Mouse (Mus musculus) bone marrow, adult 2 months (tissue): ENCODE results near the gene Itga1. TPM values are rescaled to one million over a fixed set of nuclear protein-coding genes. Genes with fewer than 3 reads are reported as not detected.

Source experiments
- H3K27ac ChIP-seq: fragments of 200-500 bp; 2 replicates; pipeline ENCODE4 v1.5.1; 2012; ENCODE audit warnings: low read depth, mild to moderate bottlenecking, control low read depth, inconsistent platforms, low read length; ENCODE audit not compliant: control insufficient read depth, poor library complexity, insufficient read depth
- H3K4me1 ChIP-seq: fragments of 200-500 bp; 2 replicates; pipeline ENCODE4 v1.6.1; 2011; ENCODE audit warnings: low read length; ENCODE audit not compliant: control insufficient read depth, insufficient read depth
- H3K4me3 ChIP-seq: fragments of 200-500 bp; replicated peaks from 2 replicates; pipeline ENCODE3; 2011; ENCODE audit warnings: mild to moderate bottlenecking, low read depth, low read length, control low read depth; ENCODE audit not compliant: control insufficient read depth
- CTCF ChIP-seq: fragments of 200-500 bp; IDR thresholded peaks from 2 replicates; pipeline ENCODE4 v1.5.1; 2011; ENCODE audit warnings: low read length, control low read depth; ENCODE audit not compliant: control insufficient read depth, insufficient read depth
- POLR2A ChIP-seq: fragments of 200-500 bp; IDR thresholded peaks from 2 replicates; pipeline ENCODE4 v1.6.1; 2011; ENCODE audit warnings: low read depth, mild to moderate bottlenecking, control low read depth, low read length, borderline replicate concordance; ENCODE audit not compliant: control insufficient read depth
- WGBS: fragments of 180-500 bp; shearing (Covaris S2); methylation state at CpG from one replicate; pipeline ENCODE4 v1.1.7; 2018; 5-methylcytosine and 5-hydroxymethylcytosine counted together
- polyA plus RNA-seq: library from polyadenylated mRNA; stranded (reverse); fragments of >200 nt; gene quantifications from 2 replicates; pipeline ENCODE4 v1.2.4, GENCODE M21; 2011; ENCODE audit warnings: low replicate concordance; ENCODE audit not compliant: missing spikeins, insufficient read depth, insufficient read length

Gene Itga1
- polyA plus RNA-seq, 1 experiment = 15.5 TPM

- TF ChIP-seq CTCF = no peak
- TF ChIP-seq POLR2A = no peak
- Histone ChIP-seq H3K27ac (no peak overlapping the region), H3K4me3 (no peak overlapping the region), H3K4me1 (peaks cover 2% of the 10 kb centered on the region; the same call in 1 of the 2 replicates)
- 71% methylated on average over 6 of the region's 6 CpGs for WGBS
Observed at GRCm38 (mm10) chr13:115085974-115086373, 15.8 kb downstream of the Itga1 start.

- H3K4me3 ChIP-seq = no peak overlapping the region
- TF ChIP-seq CTCF = no peak
- TF ChIP-seq POLR2A = no peak
- no peak overlapping the region for H3K27ac ChIP-seq
- WGBS = 86% methylated on average over 7 of the region's 7 CpGs
- H3K4me1 ChIP-seq = peaks cover 3% of the 10 kb centered on the region; the same call in 1 of the 2 replicates
Observed at GRCm38 (mm10) chr13:115082339-115082738, 19.4 kb downstream of the Itga1 start.

DNA sequence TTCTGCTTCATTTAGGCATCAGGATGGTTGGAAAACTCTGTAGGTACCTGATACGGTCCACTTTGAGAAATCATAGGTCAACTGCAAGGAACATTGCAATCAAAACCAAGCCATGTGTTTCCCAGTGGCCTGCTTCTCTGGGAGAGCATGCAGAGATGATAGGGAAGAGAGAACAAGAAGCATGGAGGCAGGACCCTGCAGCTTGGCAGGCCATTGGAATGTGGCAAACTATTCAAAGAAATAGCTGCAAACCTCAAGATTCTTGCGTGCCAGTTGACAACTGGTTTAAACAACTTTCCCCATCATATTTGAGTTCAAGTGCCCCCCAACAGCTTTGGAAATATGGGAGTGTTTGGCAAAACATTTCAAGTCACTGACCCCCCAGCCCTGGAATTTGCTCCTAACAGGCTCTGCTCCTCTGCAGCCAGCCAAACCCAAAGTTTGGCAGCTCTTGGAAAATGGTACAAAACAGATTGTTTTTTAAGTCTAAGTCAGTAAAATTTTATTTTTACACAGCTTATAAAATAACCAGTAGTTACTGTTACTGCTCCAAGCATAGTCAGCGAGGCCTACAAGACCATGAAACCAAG, 21.7 kb downstream of the Itga1 start:
- H3K4me1 ChIP-seq = peaks cover 4% of the 10 kb centered on the region; the same call in 1 of the 2 replicates
- H3K4me3 ChIP-seq = no peak overlapping the region
- WGBS = 79% methylated on average over 3 of the region's 3 CpGs
- H3K27ac ChIP-seq = no peak overlapping the region
- no peak for TF ChIP-seq CTCF
- no peak for TF ChIP-seq POLR2A

GRCm38 (mm10) chr13:115078997-115079685, 22.6 kb downstream of the Itga1 start:
- Histone ChIP-seq H3K4me1 (peaks cover 4% of the 10 kb centered on the region; the same call in 1 of the 2 replicates), H3K4me3 (no peak overlapping the region), H3K27ac (no peak overlapping the region)
- 65% methylated on average over 6 of the region's 6 CpGs for WGBS
- TF ChIP-seq CTCF (no peak), POLR2A (no peak)

DNA sequence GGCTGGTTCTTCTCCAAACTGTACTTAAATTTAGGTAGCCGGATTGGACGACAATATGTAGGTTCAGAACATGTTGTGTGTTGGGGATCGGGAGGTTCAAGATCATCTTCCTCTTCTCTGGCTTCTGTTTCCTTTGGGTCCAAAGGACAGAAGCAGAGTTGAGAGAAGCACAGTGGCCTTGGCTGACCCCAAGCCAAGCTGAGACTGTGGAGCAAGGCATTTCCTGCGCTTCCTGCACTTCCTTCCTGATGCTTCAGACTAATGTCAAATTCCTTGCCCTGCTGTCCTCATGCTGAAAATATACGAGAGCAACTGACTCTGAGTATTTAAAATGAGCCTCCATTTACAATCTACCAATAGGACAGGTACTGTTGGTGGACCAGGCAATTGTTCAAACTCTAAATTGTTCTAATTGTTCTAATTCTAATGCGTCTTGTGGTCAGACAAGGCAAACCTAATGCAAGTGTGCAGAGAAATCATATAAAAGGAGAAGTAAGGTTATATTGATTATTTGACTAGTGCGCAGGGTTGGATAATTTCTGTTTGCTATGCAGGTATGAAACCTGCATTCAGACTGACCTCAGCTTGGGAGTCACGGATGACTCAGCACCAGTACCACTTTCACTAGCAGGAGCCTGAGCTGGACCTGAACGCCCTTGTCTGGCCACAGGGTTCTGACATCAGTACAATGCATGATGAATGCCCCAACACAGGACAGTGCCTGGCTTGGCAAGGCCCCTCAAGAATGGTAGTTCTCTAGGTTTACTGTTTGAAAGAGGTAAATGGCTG, 24.2 kb downstream of the Itga1 start:
- Histone ChIP-seq H3K27ac (no peak overlapping the region), H3K4me1 (peaks cover 4% of the 10 kb centered on the region; the same call in 1 of the 2 replicates), H3K4me3 (no peak overlapping the region)
- TF ChIP-seq POLR2A = no peak
- no peak for TF ChIP-seq CTCF
- 38% methylated on average over 9 of the region's 9 CpGs for whole genome bisulfite sequencing

- 83% methylated on average over 6 of the region's 6 CpGs for WGBS
- H3K4me1 ChIP-seq = peaks cover under 1% of the 10 kb centered on the region; the same call in 1 of the 2 replicates
- no peak overlapping the region for H3K27ac ChIP-seq
- no peak for TF ChIP-seq CTCF
- TF ChIP-seq POLR2A = no peak
- H3K4me3 ChIP-seq = no peak overlapping the region
Observed at GRCm38 (mm10) chr13:115072386-115072785, 29.4 kb downstream of the Itga1 start.

GRCm38 (mm10) chr13:115071431-115071830, 30.3 kb downstream of the Itga1 start:
- Histone ChIP-seq H3K4me1 (no peaks in the 10 kb centered on the region), H3K4me3 (no peak overlapping the region), H3K27ac (no peak overlapping the region)
- TF ChIP-seq POLR2A = no peak
- TF ChIP-seq CTCF = no peak
- WGBS = 74% methylated on average over 3 of the region's 3 CpGs

DNA sequence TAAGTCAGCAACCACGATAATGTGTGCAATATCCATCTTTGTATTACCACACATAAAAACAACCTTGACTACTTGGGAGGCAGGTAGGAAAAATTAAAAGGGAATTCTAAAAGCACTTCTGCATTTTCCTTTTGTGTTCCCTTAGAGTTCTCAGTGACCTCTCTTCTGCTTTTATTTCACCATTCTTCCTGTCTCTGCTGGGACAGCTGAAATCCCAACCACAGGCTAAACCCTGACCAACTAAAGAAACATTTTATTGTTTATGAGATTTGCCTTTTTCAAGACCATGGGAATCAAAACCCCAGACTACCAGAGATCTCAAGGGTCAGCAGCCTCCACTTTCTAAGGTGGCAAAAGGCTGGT, 33.8 kb downstream of the Itga1 start:
- no peak overlapping the region for H3K27ac ChIP-seq
- WGBS = 43% methylated on average over 1 of the region's 1 CpGs
- no peak overlapping the region for H3K4me3 ChIP-seq
- TF ChIP-seq POLR2A (no peak), CTCF (no peak)
- H3K4me1 ChIP-seq = no peaks in the 10 kb centered on the region

- Histone ChIP-seq H3K27ac (no peak overlapping the region), H3K4me3 (no peak overlapping the region), H3K4me1 (no peaks in the 10 kb centered on the region)
- 68% methylated on average over 4 of the region's 4 CpGs for WGBS
- TF ChIP-seq POLR2A (no peak), CTCF (no peak)
Observed at GRCm38 (mm10) chr13:115067324-115067967, 34.3 kb downstream of the Itga1 start.
